Mouse (Mus musculus) naive thymus-derived CD4-positive, alpha-beta T cell, adult 2 months (primary cell): Measurements from ENCODE around the gene 4430402I18Rik.

ENCODE experiments used
- DNase-seq: peaks from one replicate; pipeline ENCODE4 v3.0.0-alpha.2; 2011; ENCODE audit warnings: low read depth

The 4430402I18Rik gene

GRCm38 (mm10) chr19:28900771-28901170 is 66.8 kb downstream of the 4430402I18Rik start:
- DNase-seq: no peak

- no peak for DNase-seq
These were observed 70.1 kb downstream of the 4430402I18Rik start for GRCm38 (mm10) chr19:28897497-28897896.

GRCm38 (mm10) chr19:28896639-28897038 is 71.0 kb downstream of the 4430402I18Rik start:
- no peak for DNase-seq

GRCm38 (mm10) chr19:28891864-28892263 is 75.7 kb downstream of the 4430402I18Rik start:
- no peak for DNase-seq

GRCm38 (mm10) chr19:28891238-28891637 is 76.4 kb downstream of the 4430402I18Rik start:
- DNase-seq: no peak

- DNase-seq: no peak
These were observed 78.3 kb downstream of the 4430402I18Rik start for GRCm38 (mm10) chr19:28889251-28889650.

- no peak for DNase-seq
These were observed 79.1 kb downstream of the 4430402I18Rik start for GRCm38 (mm10) chr19:28888496-28888895.

- DNase-seq: no peak
These were observed 84.5 kb downstream of the 4430402I18Rik start for GRCm38 (mm10) chr19:28883126-28883525.

GRCm38 (mm10) chr19:28879476-28879875 is 88.1 kb downstream of the 4430402I18Rik start:
- no peak for DNase-seq

- DNase-seq: no peak
These were observed 97.2 kb downstream of the 4430402I18Rik start for GRCm38 (mm10) chr19:28870351-28870750.

GRCm38 (mm10) chr19:28869251-28869855 is 98.2 kb downstream of the 4430402I18Rik start:
- DNase-seq: no peak

- DNase-seq: no peak
These were observed 102.1 kb downstream of the 4430402I18Rik start for GRCm38 (mm10) chr19:28865501-28865900.

- DNase-seq: no peak
These were observed 102.6 kb downstream of the 4430402I18Rik start for GRCm38 (mm10) chr19:28864981-28865380.

- DNase-seq: no peak
These were observed 104.0 kb downstream of the 4430402I18Rik start for GRCm38 (mm10) chr19:28863626-28864025.

- DNase-seq: no peak
These were observed 107.4 kb downstream of the 4430402I18Rik start for GRCm38 (mm10) chr19:28860246-28860645.

- no peak for DNase-seq
These were observed 112.8 kb downstream of the 4430402I18Rik start for GRCm38 (mm10) chr19:28854831-28855230.

GRCm38 (mm10) chr19:28852001-28852400 is 115.6 kb downstream of the 4430402I18Rik start:
- DNase-seq: no peak

- no peak for DNase-seq
These were observed 117.1 kb downstream of the 4430402I18Rik start for GRCm38 (mm10) chr19:28850510-28850909.

- DNase-seq: no peak
These were observed 122.5 kb downstream of the 4430402I18Rik start for GRCm38 (mm10) chr19:28844946-28845710.
